Comparison of ENCODE assay signal across 9 mouse cellular contexts in the genomic region with DNA sequence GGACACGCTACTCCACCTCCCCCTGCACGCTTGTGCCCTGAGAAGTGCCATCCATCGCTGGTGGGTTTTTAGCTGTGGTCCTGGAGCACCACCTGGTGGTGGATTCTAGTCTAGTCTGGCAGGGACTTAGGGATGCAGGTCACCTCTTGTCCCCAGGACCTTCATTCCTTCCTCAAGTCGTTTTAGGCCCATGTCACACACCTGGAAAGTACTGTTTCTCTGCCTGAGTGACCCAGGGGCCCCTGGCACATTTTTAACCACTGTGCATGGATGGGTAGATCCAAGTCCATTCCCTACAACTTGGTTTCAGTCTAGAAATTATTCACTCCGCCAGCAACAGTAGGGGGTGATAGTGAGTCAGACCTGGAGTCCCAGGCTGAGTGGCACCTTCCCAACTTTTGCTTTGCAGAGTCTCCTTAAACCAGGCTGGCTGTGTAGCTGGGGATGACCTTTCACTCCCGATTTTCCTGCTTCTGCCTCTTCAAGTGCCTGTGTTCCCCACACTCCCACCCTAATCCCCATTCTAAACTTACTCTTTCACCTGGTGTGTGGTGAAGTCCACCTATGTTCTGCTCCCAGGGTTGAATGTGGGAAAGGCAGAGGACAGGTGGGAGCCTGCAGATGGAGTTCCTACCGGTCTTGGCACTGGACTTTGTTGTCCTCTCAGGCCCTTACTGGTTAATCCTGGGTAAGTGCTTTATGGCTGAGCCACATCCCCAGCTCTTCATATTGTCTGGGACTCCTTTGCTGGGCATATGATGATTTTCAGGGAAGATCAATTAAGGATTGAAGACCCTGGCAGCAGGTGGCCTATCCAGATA. TPM values are rescaled to one million over a fixed set of nuclear protein-coding genes. Genes with fewer than 3 reads are reported as not detected.
DNase-seq lines count a peak whose midpoint lies in the region; ATAC-seq and TF ChIP-seq lines count a peak whose summit lies in the region.
"Had no signal": no experiment of that assay in that cellular context is flagged by ENCODE, and none has a peak within 500 bp of the region (broad histone marks: within the 10 kb centered on the region; RNA-seq: fewer than 3 reads in every experiment).

No protein-coding gene starts in this region.

- no peak overlapping the region for H3K27ac ChIP-seq in limb, embryonic 14.5 days (replicated peaks; ENCODE audit: low read depth, low read length)
- H3K27ac ChIP-seq in midbrain, embryonic 16.5 days (ENCODE audit: low read length): no peak overlapping the region

- no peak for TF ChIP-seq POLR2A in limb, embryonic 14.5 days (IDR thresholded peaks at IDR 0.05; ENCODE audit: borderline replicate concordance, extremely low read depth, insufficient read depth, insufficient read length)

- no peaks in the 10 kb centered on the region for H3K4me1 ChIP-seq in limb, embryonic 14.5 days (ENCODE audit: control insufficient read depth, insufficient read depth, low read length)
- H3K4me1 ChIP-seq in midbrain, embryonic 16.5 days (ENCODE audit: control insufficient read depth, insufficient read depth, low read length): no peaks in the 10 kb centered on the region

- no peaks in the 10 kb centered on the region for H3K9me3 ChIP-seq in limb, embryonic 14.5 days (ENCODE audit: control insufficient read depth, low read length)
- no peaks in the 10 kb centered on the region for H3K9me3 ChIP-seq in midbrain, embryonic 16.5 days (replicated peaks; ENCODE audit: control insufficient read depth, low read length, poor library complexity, severe bottlenecking)
- H3K9me3 ChIP-seq: embryonic facial prominence, embryonic 13.5 days had no signal

- DNase-seq in 416B (ENCODE audit: low read depth): peak; percentile 90
- DNase-seq in adrenal gland, adult 2 months: peak; percentile 80
- DNase-seq in embryo, embryonic 11.5 days (ENCODE audit: low read depth, low spot score): peak; percentile 77
- peak; percentile 92 for DNase-seq in kidney, adult 9 months
- DNase-seq in limb, embryonic 14.5 days (ENCODE audit: low spot score): peak; percentile 85
- DNase-seq in spleen, postnatal 14 days (ENCODE audit: low spot score in 2 of 2): peak; percentile 55 to 73

- H3K4me3 ChIP-seq in limb, embryonic 14.5 days (replicated peaks; ENCODE audit: low read length): no peak overlapping the region
- H3K4me3 ChIP-seq in midbrain, embryonic 16.5 days (ENCODE audit: low read depth, low read length): no peak overlapping the region
- H3K4me3 ChIP-seq: embryonic facial prominence, embryonic 13.5 days had no signal

- no peak overlapping the region for H3K9ac ChIP-seq in limb, embryonic 14.5 days (ENCODE audit: low read depth, low read length, severe bottlenecking)
- H3K9ac ChIP-seq in midbrain, embryonic 16.5 days (ENCODE audit: low read depth, low read length): no peak overlapping the region
- H3K9ac ChIP-seq: embryonic facial prominence, embryonic 13.5 days had no signal

- no peak overlapping the region for H3K4me2 ChIP-seq in limb, embryonic 14.5 days (replicated peaks; ENCODE audit: low read depth, low read length, severe bottlenecking)
- no peak overlapping the region for H3K4me2 ChIP-seq in midbrain, embryonic 16.5 days (ENCODE audit: low read length)
- H3K4me2 ChIP-seq: embryonic facial prominence, embryonic 13.5 days had no signal

- 9% methylated on average over 7 of the region's 7 CpGs for WGBS in limb, embryonic 14.5 days
- 16% methylated on average over 7 of the region's 7 CpGs for WGBS in midbrain, embryonic 16.5 days

- no peaks in the 10 kb centered on the region for H3K27me3 ChIP-seq in limb, embryonic 14.5 days (ENCODE audit: control insufficient read depth, insufficient read depth, low read length)
- no peaks in the 10 kb centered on the region for H3K27me3 ChIP-seq in midbrain, embryonic 16.5 days (ENCODE audit: control insufficient read depth, insufficient read depth, low read depth, low read length)
- H3K27me3 ChIP-seq: embryonic facial prominence, embryonic 13.5 days had no signal

- ATAC-seq in granulocyte monocyte progenitor cell, adult 5-6 weeks (replicated peaks; ENCODE audit: poor library complexity, severe bottlenecking): peak; percentile 78
- ATAC-seq in limb, embryonic 14.5 days (ENCODE audit: low FRiP score, low read depth): peak; percentile 67
- ATAC-seq in midbrain, embryonic 16.5 days: peak; percentile 72

- peaks cover 78% of the 10 kb centered on the region for H3K36me3 ChIP-seq in limb, embryonic 14.5 days (ENCODE audit: control insufficient read depth, insufficient read depth, low read length)
- H3K36me3 ChIP-seq in midbrain, embryonic 16.5 days (ENCODE audit: control insufficient read depth, insufficient read depth, low read length): peaks cover 16% of the 10 kb centered on the region

RNA-seq across cellular contexts. Expression of gene Ccdc8, which starts 10.1 kb away (rescaled TPM):
- total RNA-seq in adrenal gland, adult 2 months (2021): 10 to 100 TPM; 13.6 to 28.9 TPM
- 7.3 and 7.5 TPM in 2 replicates for polyA plus RNA-seq in adrenal gland, adult 2 months (2012; rRNA removed)
- 4.6 and 4.9 TPM in 2 replicates for total RNA-seq in granulocyte monocyte progenitor cell, adult 5-6 weeks (2014; fragmentation: Nextera tagmentation)
- 4.8 and 6.5 TPM in 2 replicates for total RNA-seq in granulocyte monocyte progenitor cell, adult 5-6 weeks (2017)
- 39.7 and 40.7 TPM in 2 replicates for polyA plus RNA-seq in limb, embryonic 14.5 days (2012; rRNA removed)
- polyA plus RNA-seq in limb, embryonic 14.5 days (2014; fragmentation: Nextera tagmentation; extraction: Ambion mirVana): 25.5 and 27.2 TPM in 2 replicates
- 6.4 and 6.9 TPM in 2 replicates for polyA plus RNA-seq in midbrain, embryonic 16.5 days (2015; fragmentation: Nextera tagmentation; extraction: Ambion mirVana)

RNA-seq across cellular contexts. Expression of gene Gm42372, which starts 19.7 kb away (rescaled TPM):
- total RNA-seq in adrenal gland, adult 2 months (2021): 1 to 10 TPM; 1.1 to 1.6 TPM
- 0.13 and 0.33 TPM in 2 replicates for polyA plus RNA-seq in adrenal gland, adult 2 months (2012; rRNA removed)
- total RNA-seq in granulocyte monocyte progenitor cell, adult 5-6 weeks (2014; fragmentation: Nextera tagmentation): 0.09 TPM in 1 of 2 replicates, not detected in the other
- total RNA-seq in granulocyte monocyte progenitor cell, adult 5-6 weeks (2017): 0.04 TPM in 1 of 2 replicates, not detected in the other
- polyA plus RNA-seq in limb, embryonic 14.5 days (2012; rRNA removed): 0.29 and 0.34 TPM in 2 replicates
- polyA plus RNA-seq in limb, embryonic 14.5 days (2014; fragmentation: Nextera tagmentation; extraction: Ambion mirVana): 0.17 and 0.23 TPM in 2 replicates
- polyA plus RNA-seq in midbrain, embryonic 16.5 days (2015; fragmentation: Nextera tagmentation; extraction: Ambion mirVana): 7.2 and 7.3 TPM in 2 replicates

RNA-seq across cellular contexts. Expression of gene Ppp5c, which starts 25.1 kb away (rescaled TPM):
- 10 to 100 TPM; 82.2 to 86.0 TPM for total RNA-seq in adrenal gland, adult 2 months (2021)
- polyA plus RNA-seq in adrenal gland, adult 2 months (2012; rRNA removed): 164 and 179 TPM in 2 replicates
- 96.2 and 123 TPM in 2 replicates for total RNA-seq in granulocyte monocyte progenitor cell, adult 5-6 weeks (2014; fragmentation: Nextera tagmentation)
- total RNA-seq in granulocyte monocyte progenitor cell, adult 5-6 weeks (2017): 81.0 and 89.8 TPM in 2 replicates
- 193 and 237 TPM in 2 replicates for polyA plus RNA-seq in limb, embryonic 14.5 days (2012; rRNA removed)
- 100 and 105 TPM in 2 replicates for polyA plus RNA-seq in limb, embryonic 14.5 days (2014; fragmentation: Nextera tagmentation; extraction: Ambion mirVana)
- polyA plus RNA-seq in midbrain, embryonic 16.5 days (2015; fragmentation: Nextera tagmentation; extraction: Ambion mirVana): 118 and 127 TPM in 2 replicates

RNA-seq across cellular contexts. Expression of gene Pnmal1, which starts 43.1 kb away (rescaled TPM):
- total RNA-seq in adrenal gland, adult 2 months (2021): 1 to 10 TPM; 2.6 to 7.2 TPM
- polyA plus RNA-seq in adrenal gland, adult 2 months (2012; rRNA removed): 0.45 and 0.57 TPM in 2 replicates
- total RNA-seq in granulocyte monocyte progenitor cell, adult 5-6 weeks (2014; fragmentation: Nextera tagmentation): not detected in 2 replicates
- not detected in 2 replicates for total RNA-seq in granulocyte monocyte progenitor cell, adult 5-6 weeks (2017)
- 0.33 and 0.49 TPM in 2 replicates for polyA plus RNA-seq in limb, embryonic 14.5 days (2012; rRNA removed)
- polyA plus RNA-seq in limb, embryonic 14.5 days (2014; fragmentation: Nextera tagmentation; extraction: Ambion mirVana): 0.43 and 0.58 TPM in 2 replicates
- 83.1 and 89.5 TPM in 2 replicates for polyA plus RNA-seq in midbrain, embryonic 16.5 days (2015; fragmentation: Nextera tagmentation; extraction: Ambion mirVana)

RNA-seq across cellular contexts. Expression of gene Pnmal2, which starts 58.1 kb away (rescaled TPM):
- total RNA-seq in adrenal gland, adult 2 months (2021): 10 to 100 TPM; 19.7 to 47.9 TPM
- 9.9 and 10.9 TPM in 2 replicates for polyA plus RNA-seq in adrenal gland, adult 2 months (2012; rRNA removed)
- not detected in 2 replicates for total RNA-seq in granulocyte monocyte progenitor cell, adult 5-6 weeks (2014; fragmentation: Nextera tagmentation)
- 0.04 TPM in 1 of 2 replicates, not detected in the other for total RNA-seq in granulocyte monocyte progenitor cell, adult 5-6 weeks (2017)
- 12.8 and 13.9 TPM in 2 replicates for polyA plus RNA-seq in limb, embryonic 14.5 days (2012; rRNA removed)
- 16.5 and 18.8 TPM in 2 replicates for polyA plus RNA-seq in limb, embryonic 14.5 days (2014; fragmentation: Nextera tagmentation; extraction: Ambion mirVana)
- 186 and 206 TPM in 2 replicates for polyA plus RNA-seq in midbrain, embryonic 16.5 days (2015; fragmentation: Nextera tagmentation; extraction: Ambion mirVana)
